Mouse (Mus musculus) CD4-positive helper T cell, adult 2 months (primary cell): ENCODE data around the gene Esrp2.
A peak's percentile ranks its signal among the peaks of the same experiment; 100 is the strongest.

Experiments used
- DNase-seq: peaks from one replicate; pipeline ENCODE4 v3.0.0-alpha.2; 2012; ENCODE audit warnings: low read depth, missing footprints, low spot score

Esrp2 gene

DNA sequence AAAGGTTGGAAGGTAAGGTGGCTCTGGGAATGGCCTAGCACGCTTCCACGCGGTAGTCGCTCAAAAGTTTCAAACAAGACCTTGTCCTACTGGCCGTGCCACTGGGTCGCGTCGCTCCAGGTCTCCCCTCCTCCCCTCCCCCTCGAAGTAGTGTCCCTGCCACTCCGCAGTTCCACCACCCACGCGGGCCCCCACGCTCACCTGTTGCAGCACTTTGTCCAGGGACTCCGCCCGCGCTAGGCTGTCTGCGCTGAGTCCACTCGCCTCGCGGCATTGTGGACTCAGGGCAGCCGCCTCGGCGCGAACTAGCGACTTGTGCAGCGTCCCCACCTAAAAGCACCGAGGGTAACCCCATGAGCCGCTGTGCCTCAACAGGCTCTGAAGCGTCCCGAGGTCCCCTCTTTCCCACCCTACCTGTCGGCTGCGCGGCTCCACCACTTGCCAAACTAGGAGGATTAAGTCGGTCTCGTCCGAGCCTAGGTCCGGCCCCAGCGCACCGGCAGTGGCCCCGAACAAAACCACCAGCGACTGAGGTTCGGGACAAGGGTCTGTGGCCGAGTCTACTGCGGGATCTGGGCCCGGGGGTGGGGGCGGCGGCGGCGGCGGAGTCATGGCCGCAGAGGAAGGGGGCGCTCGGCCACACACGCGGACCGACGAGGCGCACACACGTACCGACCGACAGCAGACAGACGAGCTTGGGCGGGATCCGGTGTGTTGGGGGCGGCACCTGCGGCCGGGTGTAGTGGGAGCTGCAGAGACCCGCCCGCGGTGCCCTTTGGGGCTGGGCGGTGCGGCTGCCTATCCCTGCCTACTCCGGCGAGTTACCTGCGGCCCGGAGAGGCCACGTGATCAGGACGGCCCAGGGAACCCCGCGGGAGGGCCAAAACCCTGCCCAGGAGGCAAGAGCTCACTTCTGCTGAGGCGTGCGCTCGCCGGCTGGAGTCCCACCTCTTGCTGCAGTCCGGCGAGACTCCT, at the start of gene Esrp2:
TSS of gene Esrp2 (minus strand) at position 819 of the 975 bp plus-strand sequence.
- peak; percentile 65 for DNase-seq

DNA sequence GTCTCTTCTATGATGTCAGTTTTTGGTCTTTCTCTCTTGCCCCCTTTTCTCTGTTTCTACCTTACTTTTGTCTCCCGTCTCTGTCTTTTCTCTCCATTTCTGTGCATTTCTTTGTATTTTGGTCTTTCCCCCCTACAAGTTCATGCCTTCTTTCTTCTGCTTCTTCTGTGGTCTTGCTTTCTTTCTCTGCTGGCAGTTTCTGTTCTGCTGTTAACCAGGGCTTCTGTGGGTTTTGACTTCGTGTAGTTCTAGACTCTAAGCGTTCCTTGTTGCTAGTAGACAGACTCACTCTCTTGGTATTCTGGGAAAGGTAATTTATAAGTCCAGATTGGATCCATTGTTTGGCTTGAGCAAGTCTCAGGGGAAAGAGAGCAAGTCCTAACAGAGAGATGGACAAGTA, 49.6 kb upstream of the Esrp2 start:
- DNase-seq, result no peak

DNA sequence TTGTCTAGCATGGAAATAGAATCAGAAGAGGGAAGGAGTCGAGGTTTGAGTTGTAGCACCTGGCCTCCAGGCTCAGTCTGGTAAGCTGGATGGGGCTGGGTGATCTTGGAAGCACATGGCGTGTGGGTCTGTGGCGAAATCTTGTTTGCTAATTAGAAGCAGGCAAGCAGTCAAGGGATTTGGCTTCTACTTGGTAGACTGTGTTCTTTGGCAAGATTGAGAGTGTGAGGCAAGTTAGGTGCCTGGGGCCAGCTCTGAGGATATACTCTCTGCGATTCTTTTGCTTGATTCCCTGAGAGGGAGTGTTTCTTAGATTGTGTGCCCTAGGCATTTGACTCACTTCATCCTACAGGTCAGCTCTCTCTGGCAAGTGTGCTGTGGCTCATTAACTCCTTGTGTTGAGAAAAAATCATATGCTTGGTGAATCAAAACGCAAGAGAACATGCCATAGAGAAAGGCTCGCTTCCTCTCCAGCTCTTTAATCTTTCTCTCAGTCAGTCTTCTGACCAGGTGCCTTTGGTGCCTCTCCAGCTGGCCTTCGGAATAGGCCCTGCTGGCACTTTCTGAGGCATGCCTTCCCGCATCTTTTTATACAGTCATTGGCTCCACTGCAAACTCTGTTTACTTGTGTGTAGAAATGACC, 49.0 kb upstream of the Esrp2 start:
- DNase-seq, result no peak

- DNase-seq, result no peak
Observed at GRCm38 (mm10) chr8:106178428-106178827, 41.7 kb upstream of the Esrp2 start.

DNA sequence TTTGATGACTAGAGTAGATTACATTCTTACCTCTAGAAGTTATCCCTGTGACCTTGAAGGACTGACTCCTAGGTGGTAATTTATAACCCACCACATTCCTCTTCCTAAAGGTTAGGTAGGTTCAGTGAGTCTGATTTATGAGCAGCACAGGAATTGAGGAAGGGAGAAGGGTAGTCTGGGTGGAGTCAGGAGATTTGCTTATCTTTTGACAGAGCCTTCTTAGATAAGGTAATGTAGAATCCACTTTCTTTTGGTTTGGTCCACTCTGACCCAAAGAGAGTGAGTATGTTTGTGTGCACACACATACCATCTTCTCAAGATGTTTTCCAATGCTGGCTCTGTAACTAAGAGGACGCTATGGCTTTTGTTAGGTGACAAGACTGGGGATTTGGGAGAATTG, 40.8 kb upstream of the Esrp2 start:
- no peak for DNase-seq

DNA sequence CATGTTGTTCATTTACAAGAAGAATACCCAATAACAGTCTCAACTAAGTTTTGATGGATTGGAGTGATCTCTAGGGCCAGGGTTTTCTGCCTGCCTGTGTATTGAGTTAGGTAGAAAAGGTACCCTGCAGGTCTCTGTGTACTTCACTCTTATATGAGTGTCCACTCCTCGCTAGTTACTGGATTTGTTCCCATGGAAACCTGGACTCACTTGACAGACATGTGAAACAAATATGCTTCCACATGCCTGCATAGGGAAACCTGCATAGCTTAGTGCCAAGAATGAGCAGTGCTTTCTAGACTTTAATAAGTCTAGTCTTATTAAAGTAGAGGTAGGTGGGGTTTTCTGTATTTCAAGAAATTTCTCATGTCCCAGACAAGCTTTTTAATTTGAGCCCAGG, 40.1 kb upstream of the Esrp2 start:
- no peak for DNase-seq

- no peak for DNase-seq
Observed at GRCm38 (mm10) chr8:106173566-106173965, 36.8 kb upstream of the Esrp2 start.

DNA sequence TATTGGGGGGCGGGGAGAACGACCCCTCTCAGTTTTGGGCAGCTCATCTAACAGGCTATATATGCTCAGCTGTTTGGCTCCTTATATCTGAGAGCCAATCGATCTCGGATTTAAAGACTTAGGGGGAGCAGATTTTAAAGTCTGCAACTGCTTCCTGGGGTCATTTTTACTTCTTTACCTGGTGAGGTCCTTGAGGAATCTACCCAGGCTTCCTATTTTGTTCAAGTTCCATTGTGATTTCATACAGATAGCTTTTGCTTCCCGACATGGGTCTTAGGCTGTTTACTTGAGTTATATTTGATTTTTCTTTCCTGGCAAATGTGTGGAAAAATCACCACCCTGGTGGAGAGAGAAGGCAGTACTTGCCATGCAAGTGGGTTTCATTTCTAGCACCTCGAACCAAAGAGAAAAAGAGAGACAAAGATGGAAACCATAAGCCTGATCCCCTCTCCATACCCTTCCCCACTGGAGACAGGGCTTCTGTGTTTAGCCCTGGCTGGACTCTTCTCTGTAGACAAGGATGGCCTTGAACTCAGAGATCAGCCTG, 33.2 kb upstream of the Esrp2 start:
- DNase-seq, result peak; percentile 25

DNA sequence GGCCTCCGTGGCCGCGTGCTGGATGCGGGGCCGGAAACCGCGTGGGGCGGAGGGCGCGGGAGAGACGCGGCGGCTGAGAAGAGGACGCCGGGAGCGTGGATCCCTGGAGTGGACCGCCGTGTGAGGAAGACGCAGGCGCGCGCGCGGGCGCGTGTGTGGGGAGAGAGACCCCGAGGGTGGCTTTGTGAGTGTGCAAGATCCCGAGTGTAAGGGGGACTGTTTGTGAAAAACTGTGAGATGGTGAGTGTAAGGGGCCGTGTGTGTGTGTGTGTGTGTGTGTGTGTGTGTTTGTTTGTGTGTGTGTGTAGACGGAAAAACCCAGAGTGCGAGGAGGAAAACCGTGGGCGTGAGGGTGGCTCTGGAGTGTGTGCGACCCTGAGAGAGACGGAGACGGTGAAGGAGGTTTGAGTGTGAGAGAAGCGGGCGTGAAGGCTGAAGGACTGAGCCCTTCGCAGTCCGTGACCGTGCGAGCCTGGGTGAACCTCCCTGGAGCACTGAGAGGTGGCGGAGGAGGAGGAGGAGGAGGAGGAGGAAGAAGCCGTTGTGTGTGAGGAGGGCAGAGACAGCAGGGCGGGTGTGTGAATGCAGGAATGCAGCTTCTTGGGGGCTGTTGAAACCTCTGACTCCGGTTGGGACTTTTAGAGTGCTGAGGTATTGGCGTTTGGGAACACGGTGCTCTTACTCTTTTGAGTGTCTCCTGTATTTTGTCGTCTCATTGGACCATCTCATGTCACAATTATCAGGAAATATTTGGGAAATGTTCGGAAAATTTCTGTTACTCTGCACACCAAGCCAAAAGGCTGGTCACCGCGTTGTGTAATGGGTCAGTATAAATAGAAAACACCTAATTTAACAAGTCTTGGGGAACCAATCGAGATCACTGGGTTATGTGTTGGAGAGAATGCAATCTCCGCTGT, 32.5 kb upstream of the Esrp2 start:
- no peak for DNase-seq

DNA sequence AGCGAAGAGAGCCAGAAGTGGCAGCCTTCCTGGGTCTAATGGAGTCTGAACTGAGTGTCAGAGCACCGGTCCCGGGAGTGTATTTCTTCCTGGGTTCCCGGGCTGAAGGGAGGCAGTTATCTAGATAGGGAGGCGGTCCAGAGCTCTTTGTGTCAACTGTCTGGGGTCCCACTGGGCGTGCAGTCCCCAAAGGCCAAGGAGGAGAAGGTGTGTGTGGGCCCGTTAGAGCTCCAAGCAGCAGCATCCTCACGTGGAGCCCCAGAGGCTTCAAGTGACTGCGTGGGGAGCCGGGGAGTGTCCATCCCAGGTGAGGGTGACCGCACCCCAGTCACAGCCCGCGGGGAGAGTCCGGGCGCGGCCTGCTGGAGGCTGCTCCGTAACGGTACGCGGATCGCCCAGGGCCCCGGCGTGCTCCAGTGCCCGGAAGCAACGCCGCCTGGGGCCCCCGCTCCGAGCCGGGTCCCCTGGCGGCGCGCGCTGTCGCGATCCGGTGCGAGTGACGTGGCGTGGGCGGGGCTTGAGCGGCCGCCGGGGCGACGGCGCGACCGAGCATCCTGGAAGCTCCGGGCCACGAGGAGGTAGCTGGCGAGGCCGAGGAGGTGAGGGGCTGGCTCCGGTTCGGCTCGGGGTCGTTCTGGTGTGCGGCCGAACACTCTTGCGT, 31.7 kb upstream of the Esrp2 start, which contains the start of gene Slc7a6:
TSS of gene Slc7a6 (plus strand) at position 502 of the 661 bp plus-strand sequence.
- DNase-seq, result peak; percentile 93

- peak; percentile 69 for DNase-seq
Observed at GRCm38 (mm10) chr8:106165460-106165859, 28.7 kb upstream of the Esrp2 start.

DNA sequence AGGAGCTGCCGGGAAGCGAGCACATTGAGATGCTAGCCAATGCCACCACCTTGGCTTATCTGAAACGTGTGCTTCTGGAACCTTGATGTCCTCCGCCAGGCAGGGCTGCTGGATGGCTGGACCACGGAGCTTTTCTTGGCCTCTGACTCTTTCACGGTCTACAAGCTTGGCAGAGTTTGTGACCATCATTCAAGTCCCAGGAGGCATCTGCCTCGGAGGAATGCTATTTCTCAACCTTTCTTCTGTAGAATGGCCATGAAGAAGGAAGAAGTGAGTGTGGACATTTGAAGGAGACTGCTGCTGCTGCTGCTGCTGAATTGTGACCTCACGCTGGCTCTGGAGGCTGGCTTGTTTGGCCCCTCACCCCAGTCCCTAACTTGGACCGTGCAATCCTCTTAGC, 26.5 kb upstream of the Esrp2 start:
- no peak for DNase-seq

DNA sequence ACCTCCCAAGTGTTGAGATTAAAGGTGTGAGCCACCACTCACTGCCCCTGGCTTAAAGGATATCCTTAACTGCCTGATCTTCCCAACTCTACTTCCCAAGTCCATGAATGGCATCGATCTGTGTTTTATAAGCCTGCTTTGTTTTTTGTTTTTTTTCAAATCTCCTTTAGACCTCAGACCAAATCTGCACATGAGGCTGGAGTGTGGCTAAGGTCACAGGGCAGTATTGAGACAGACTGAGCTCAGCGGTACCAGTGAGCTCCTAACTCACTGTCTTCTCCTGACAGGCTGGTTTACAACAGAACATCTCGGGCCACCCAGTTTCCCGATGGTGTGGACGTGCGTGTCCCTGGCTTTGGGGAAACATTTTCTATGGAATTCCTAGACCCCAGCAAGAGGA, 23.1 kb upstream of the Esrp2 start:
- no peak for DNase-seq

- no peak for DNase-seq
Observed at GRCm38 (mm10) chr8:106158381-106158780, 21.6 kb upstream of the Esrp2 start.

DNA sequence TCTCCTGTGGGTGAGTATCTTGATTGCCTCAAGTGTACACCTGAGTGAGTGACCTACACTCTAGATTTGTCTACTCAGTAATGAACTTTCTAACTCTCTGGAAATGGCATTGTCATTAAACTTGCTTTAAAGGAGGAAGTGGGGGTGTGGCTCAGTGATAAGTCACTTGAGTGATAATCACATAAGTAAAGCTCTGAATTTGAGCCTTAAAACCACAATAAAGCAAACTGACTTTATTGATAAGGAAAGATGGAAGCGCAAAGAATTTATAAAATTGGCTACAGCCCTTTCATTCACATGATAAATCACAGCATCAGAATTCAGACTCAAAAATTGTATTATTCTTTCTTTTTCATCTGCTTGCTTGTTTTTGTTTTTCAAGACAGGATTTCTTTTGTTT, 20.6 kb upstream of the Esrp2 start:
- DNase-seq, result no peak

DNA sequence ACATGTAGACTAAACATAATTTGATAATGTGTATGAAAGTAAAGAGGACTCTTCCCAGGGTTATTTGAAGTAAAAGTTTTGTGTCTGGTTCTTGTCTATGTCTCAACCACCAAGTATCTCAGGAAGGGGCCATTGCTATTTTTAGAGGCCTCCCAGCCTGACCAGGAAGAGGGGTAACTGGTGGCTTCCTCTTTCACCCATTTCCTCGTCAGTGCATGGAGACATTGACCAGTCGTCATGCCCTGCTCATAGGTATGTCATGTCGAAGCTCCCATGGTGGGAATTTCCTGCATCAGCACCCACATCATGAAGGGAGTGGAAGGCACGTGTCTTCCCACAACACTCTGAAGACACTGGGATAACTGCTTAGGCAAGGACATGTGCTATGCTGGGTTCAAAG, 16.1 kb upstream of the Esrp2 start:
- DNase-seq, result no peak

GRCm38 (mm10) chr8:106151041-106151440, 14.3 kb upstream of the Esrp2 start:
- no peak for DNase-seq

- no peak for DNase-seq
Observed at GRCm38 (mm10) chr8:106150653-106151000, 13.9 kb upstream of the Esrp2 start.

DNA sequence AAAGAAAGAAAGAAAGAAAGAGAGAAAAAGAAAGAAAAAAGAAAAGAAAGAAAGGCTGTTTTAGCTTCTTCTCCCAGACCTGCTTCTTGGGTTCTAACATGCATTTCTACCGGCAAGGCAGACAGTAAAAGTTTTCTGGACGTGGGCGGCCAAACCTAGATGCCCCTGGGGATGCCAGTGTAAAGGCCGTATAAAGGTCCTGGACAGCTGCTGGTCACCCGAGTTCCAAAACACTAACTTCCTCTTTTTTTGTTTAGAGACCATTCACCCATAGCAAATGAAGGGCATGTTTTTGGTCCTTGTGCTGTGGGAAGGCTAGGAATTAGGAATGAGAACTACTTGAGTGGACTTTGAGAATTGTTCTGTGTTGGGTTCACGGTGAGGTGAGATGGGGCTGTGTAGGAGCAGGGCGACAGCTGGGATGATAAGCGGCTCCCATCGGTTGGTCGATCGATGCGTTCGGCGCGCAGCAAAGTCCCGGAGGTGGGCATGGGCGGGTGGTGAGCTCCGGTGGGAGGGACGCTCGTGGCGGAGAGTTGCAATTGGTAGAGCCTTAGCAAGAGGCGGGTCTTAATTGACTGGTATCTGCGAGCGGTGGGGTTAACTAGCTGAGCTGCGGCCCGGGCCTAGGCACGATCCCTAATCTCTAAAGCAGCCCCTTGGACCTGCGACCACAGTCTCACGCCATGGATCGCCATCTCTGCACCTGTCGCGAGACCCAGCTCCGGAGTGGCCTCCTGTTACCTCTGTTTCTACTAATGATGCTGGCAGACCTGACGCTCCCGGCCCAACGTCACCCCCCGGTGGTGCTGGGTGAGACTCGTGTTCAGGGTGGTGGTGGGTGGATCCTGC, 13.3 kb upstream of the Esrp2 start, which contains the start of gene Pla2g15:
TSS of gene Pla2g15 (plus strand) at position 599 of the 852 bp plus-strand sequence.
- peak; percentile 92 for DNase-seq

DNA sequence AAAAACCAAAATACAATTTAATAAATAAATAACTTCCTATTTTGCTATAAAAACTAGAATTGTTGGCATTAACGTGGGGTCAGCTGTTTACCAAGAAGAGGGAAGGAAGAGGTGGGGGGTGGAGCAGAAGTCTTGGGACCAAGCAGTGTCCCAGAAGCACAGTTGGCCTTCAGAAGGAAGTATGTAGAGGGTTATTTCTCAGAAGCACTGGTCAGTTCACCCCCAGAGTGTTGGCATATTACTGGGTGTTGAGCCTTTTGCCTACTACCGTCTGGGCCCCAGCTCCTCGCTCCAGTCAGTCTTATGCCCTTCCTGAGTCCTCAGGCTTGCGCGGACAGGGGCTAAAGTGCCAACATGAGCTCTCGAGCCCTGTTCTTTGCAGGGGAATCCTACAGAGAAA, 12.3 kb upstream of the Esrp2 start:
- DNase-seq, result no peak
